11 mouse cellular contexts compared by ENCODE assay signal in genomic region chr3:51729109-51729918, GRCm38 (mm10).
DNase-seq lines count a peak whose midpoint lies in the region; ATAC-seq and TF ChIP-seq lines count a peak whose summit lies in the region.
"Had no signal": no experiment of that assay in that cellular context is flagged by ENCODE, and none has a peak within 500 bp of the region (broad histone marks: within the 10 kb centered on the region; RNA-seq: fewer than 3 reads in every experiment).

No protein-coding gene starts in this region.

- no peak overlapping the region for H3K4me2 ChIP-seq in intestine, embryonic 14.5 days (ENCODE audit: low read length)
- H3K4me2 ChIP-seq in intestine, postnatal 0 days (replicated peaks; ENCODE audit: low read depth): no peak overlapping the region
- H3K4me2 ChIP-seq in hindbrain, embryonic 14.5 days (replicated peaks): no peak overlapping the region
- no peak overlapping the region for H3K4me2 ChIP-seq in midbrain, embryonic 15.5 days

- H3K27me3 ChIP-seq in intestine, embryonic 14.5 days (replicated peaks; ENCODE audit: control insufficient read depth, insufficient read depth, low read length): no peaks in the 10 kb centered on the region
- no peaks in the 10 kb centered on the region for H3K27me3 ChIP-seq in intestine, postnatal 0 days (replicated peaks; ENCODE audit: control insufficient read depth, insufficient read depth, low read length)
- H3K27me3 ChIP-seq in hindbrain, embryonic 14.5 days (ENCODE audit: control insufficient read depth, insufficient read depth, low read length): no peaks in the 10 kb centered on the region
- no peaks in the 10 kb centered on the region for H3K27me3 ChIP-seq in midbrain, embryonic 15.5 days (replicated peaks)

- H3K4me3 ChIP-seq in intestine, embryonic 14.5 days (ENCODE audit: low read depth, low read length): no peak overlapping the region
- H3K4me3 ChIP-seq in intestine, postnatal 0 days (ENCODE audit: low read depth, low read length): no peak overlapping the region
- no peak overlapping the region for H3K4me3 ChIP-seq in hindbrain, embryonic 14.5 days (replicated peaks; ENCODE audit: low read length)
- no peak overlapping the region for H3K4me3 ChIP-seq in midbrain, embryonic 15.5 days

- H3K4me1 ChIP-seq in intestine, embryonic 14.5 days (replicated peaks; ENCODE audit: control insufficient read depth, insufficient read depth, low read length): peaks cover 15% of the 10 kb centered on the region
- no peaks in the 10 kb centered on the region for H3K4me1 ChIP-seq in intestine, postnatal 0 days (replicated peaks; ENCODE audit: control insufficient read depth, insufficient read depth, low read length)
- peaks cover 24% of the 10 kb centered on the region for H3K4me1 ChIP-seq in hindbrain, embryonic 14.5 days (replicated peaks; ENCODE audit: control insufficient read depth, insufficient read depth, low read length)
- peaks cover 40% of the 10 kb centered on the region for H3K4me1 ChIP-seq in midbrain, embryonic 15.5 days

- no peak for DNase-seq in intestine, embryonic 14.5 days (ENCODE audit: low spot score)
- DNase-seq in hindbrain, embryonic 14.5 days (ENCODE audit: low spot score): no peak
- no peak for DNase-seq in gastrocnemius, adult 8-10 months (ENCODE audit: low spot score in 2 of 2)
- no peak for DNase-seq in frontal cortex, postnatal 25 days (ENCODE audit: low spot score in 2 of 2)
- no peak for DNase-seq in urinary bladder, postnatal 25 days (ENCODE audit: low spot score)
- DNase-seq: gastrocnemius, postnatal 10 days; kidney, postnatal 4 days; lung, adult 18-20 months had no signal

- no peak overlapping the region for H3K9ac ChIP-seq in intestine, embryonic 14.5 days (ENCODE audit: low read length)
- no peak overlapping the region for H3K9ac ChIP-seq in intestine, postnatal 0 days (ENCODE audit: low read depth, low read length)
- H3K9ac ChIP-seq in hindbrain, embryonic 14.5 days: no peak overlapping the region
- no peak overlapping the region for H3K9ac ChIP-seq in midbrain, embryonic 15.5 days

- no peaks in the 10 kb centered on the region for H3K9me3 ChIP-seq in intestine, embryonic 14.5 days (ENCODE audit: control insufficient read depth, low read length)
- no peaks in the 10 kb centered on the region for H3K9me3 ChIP-seq in intestine, postnatal 0 days (ENCODE audit: control insufficient read depth)
- no peaks in the 10 kb centered on the region for H3K9me3 ChIP-seq in hindbrain, embryonic 14.5 days (ENCODE audit: control insufficient read depth, low read length)
- no peaks in the 10 kb centered on the region for H3K9me3 ChIP-seq in midbrain, embryonic 15.5 days

- H3K27ac ChIP-seq in intestine, embryonic 14.5 days (ENCODE audit: low read depth): no peak overlapping the region
- no peak overlapping the region for H3K27ac ChIP-seq in intestine, postnatal 0 days (ENCODE audit: low read depth, low read length)
- H3K27ac ChIP-seq in hindbrain, embryonic 14.5 days: peak overlapping the region; percentile 41; the same call in 1 of the 2 replicates
- peak overlapping the region; percentile 70 for H3K27ac ChIP-seq in midbrain, embryonic 15.5 days

- no peak for TF ChIP-seq CTCF in intestine, postnatal 0 days (IDR thresholded peaks at IDR 0.05; ENCODE audit: low read depth)

- ATAC-seq in intestine, embryonic 14.5 days (replicated peaks; ENCODE audit: low FRiP score, low TSS enrichment, low read depth): 0 out of 2 replicates have a peak, but pooled peaks have one; percentile 28
- no peak for ATAC-seq in intestine, postnatal 0 days
- 0 out of 2 replicates have a peak, but pooled peaks have one; percentile 15 for ATAC-seq in erythroblast, adult 5-6 weeks (replicated peaks; ENCODE audit: low FRiP score, poor library complexity, severe bottlenecking)
- peak; percentile 53; the same call in 1 of the 2 replicates for ATAC-seq in hindbrain, embryonic 14.5 days (ENCODE audit: low FRiP score)
- ATAC-seq in midbrain, embryonic 15.5 days (replicated peaks): peak; percentile 73

- WGBS in intestine, embryonic 14.5 days: 79% methylated on average over 14 of the region's 14 CpGs
- WGBS in intestine, postnatal 0 days: 83% methylated on average over 14 of the region's 14 CpGs
- WGBS in hindbrain, embryonic 14.5 days: 49% methylated on average over 14 of the region's 14 CpGs
- WGBS in midbrain, embryonic 15.5 days: 31% methylated on average over 14 of the region's 14 CpGs

- no peaks in the 10 kb centered on the region for H3K36me3 ChIP-seq in intestine, embryonic 14.5 days (ENCODE audit: control insufficient read depth, insufficient read depth, low read length)
- no peaks in the 10 kb centered on the region for H3K36me3 ChIP-seq in intestine, postnatal 0 days (ENCODE audit: control insufficient read depth, insufficient read depth)
- no peaks in the 10 kb centered on the region for H3K36me3 ChIP-seq in hindbrain, embryonic 14.5 days (replicated peaks; ENCODE audit: control insufficient read depth, insufficient read depth)
- H3K36me3 ChIP-seq in midbrain, embryonic 15.5 days (replicated peaks): no peaks in the 10 kb centered on the region

Comparison
In these comparisons a context has a peak if more than half of its experiments do, and no peak if none do; other contexts are left out.
1. H3K27ac ChIP-seq: peak in hindbrain, embryonic 14.5 days (single experiment) and midbrain, embryonic 15.5 days (single experiment); none in intestine, embryonic 14.5 days (single experiment) and intestine, postnatal 0 days (single experiment).